Comparison of ENCODE assay signal across 9 mouse cellular contexts in genomic region chr17:66314566-66315285, GRCm38 (mm10).
A peak's percentile ranks its signal among the peaks of the same experiment; 100 is the strongest.
DNase-seq lines count a peak whose midpoint lies in the region; ATAC-seq lines count a peak whose summit lies in the region.
"Had no signal": no experiment of that assay in that cellular context is flagged by ENCODE, and none has a peak within 500 bp of the region (broad histone marks: within the 10 kb centered on the region; RNA-seq: fewer than 3 reads in every experiment).

No protein-coding gene starts in this region.

- ATAC-seq in neural tube, embryonic 13.5 days (ENCODE audit: low read depth): peak; percentile 50; the same call in 1 of the 2 replicates

- WGBS in neural tube, embryonic 13.5 days: 56% methylated on average over 13 of the region's 13 CpGs
- WGBS in midbrain, embryonic 10.5 days: 73% methylated on average over 13 of the region's 13 CpGs

- H3K4me1 ChIP-seq in neural tube, embryonic 13.5 days (replicated peaks): peaks cover 19% of the 10 kb centered on the region
- peaks cover 41% of the 10 kb centered on the region for H3K4me1 ChIP-seq in midbrain, embryonic 10.5 days

- no peak overlapping the region for H3K4me3 ChIP-seq in neural tube, embryonic 13.5 days
- H3K4me3 ChIP-seq in midbrain, embryonic 10.5 days: no peak overlapping the region

- no peaks in the 10 kb centered on the region for H3K27me3 ChIP-seq in neural tube, embryonic 13.5 days
- no peaks in the 10 kb centered on the region for H3K27me3 ChIP-seq in midbrain, embryonic 10.5 days (ENCODE audit: low read depth, poor library complexity, severe bottlenecking)

- no peak overlapping the region for H3K4me2 ChIP-seq in neural tube, embryonic 13.5 days

- H3K36me3 ChIP-seq in neural tube, embryonic 13.5 days: no peaks in the 10 kb centered on the region
- H3K36me3 ChIP-seq in midbrain, embryonic 10.5 days: no peaks in the 10 kb centered on the region

- no peak overlapping the region for H3K9ac ChIP-seq in neural tube, embryonic 13.5 days

- H3K27ac ChIP-seq in neural tube, embryonic 13.5 days (replicated peaks): peak overlapping the region; percentile 53
- peak overlapping the region; percentile 84 for H3K27ac ChIP-seq in midbrain, embryonic 10.5 days (replicated peaks)

- peak; percentile 10 for DNase-seq in heart, adult 8-10 months (ENCODE audit: low spot score)
- DNase-seq in heart, postnatal 36 days: no peak
- DNase-seq in neural tube, embryonic 10.5 days (ENCODE audit: extremely low spot score, low spot score): no peak
- DNase-seq in midbrain, embryonic 10.5 days (ENCODE audit: low spot score): no peak
- no peak for DNase-seq in layer of hippocampus, postnatal 10 days (ENCODE audit: low spot score in 2 of 2)
- no peak for DNase-seq in c-Kit-positive CD71-positive TER-119-positive erythroid progenitor cells, embryonic 14.5 days (ENCODE audit: low spot score)
- DNase-seq in adrenal gland, postnatal 4 days (ENCODE audit: low spot score in 2 of 2): no peak
- DNase-seq: lung, adult 18-20 months had no signal

- H3K9me3 ChIP-seq in neural tube, embryonic 13.5 days: no peaks in the 10 kb centered on the region
- H3K9me3 ChIP-seq in midbrain, embryonic 10.5 days (replicated peaks): no peaks in the 10 kb centered on the region

- intact Hi-C loops in heart, postnatal 36 days (cut with DNase I): no loop called here
